Mouse (Mus musculus) liver, postnatal 0 days (tissue): ENCODE data around the gene Myo1d.

Source experiments
- CTCF ChIP-seq: sonication (generic); IDR thresholded peaks from 2 replicates; pipeline ENCODE4 v1.5.1; 2016; ENCODE audit warnings: antibody characterized with exemption, low read depth
- EP300 ChIP-seq: IDR thresholded peaks from 2 replicates; pipeline ENCODE4 v1.6.1; 2016; ENCODE audit warnings: antibody characterized with exemption, low read depth, mild to moderate bottlenecking

GRCm38 (mm10) chr11:80505581-80505980 lies 274.2 kb downstream of the Myo1d start:
- TF ChIP-seq CTCF (no peak), EP300 (no peak)
